Mouse (Mus musculus): ENCODE data around the gene Prss23.

DNA sequence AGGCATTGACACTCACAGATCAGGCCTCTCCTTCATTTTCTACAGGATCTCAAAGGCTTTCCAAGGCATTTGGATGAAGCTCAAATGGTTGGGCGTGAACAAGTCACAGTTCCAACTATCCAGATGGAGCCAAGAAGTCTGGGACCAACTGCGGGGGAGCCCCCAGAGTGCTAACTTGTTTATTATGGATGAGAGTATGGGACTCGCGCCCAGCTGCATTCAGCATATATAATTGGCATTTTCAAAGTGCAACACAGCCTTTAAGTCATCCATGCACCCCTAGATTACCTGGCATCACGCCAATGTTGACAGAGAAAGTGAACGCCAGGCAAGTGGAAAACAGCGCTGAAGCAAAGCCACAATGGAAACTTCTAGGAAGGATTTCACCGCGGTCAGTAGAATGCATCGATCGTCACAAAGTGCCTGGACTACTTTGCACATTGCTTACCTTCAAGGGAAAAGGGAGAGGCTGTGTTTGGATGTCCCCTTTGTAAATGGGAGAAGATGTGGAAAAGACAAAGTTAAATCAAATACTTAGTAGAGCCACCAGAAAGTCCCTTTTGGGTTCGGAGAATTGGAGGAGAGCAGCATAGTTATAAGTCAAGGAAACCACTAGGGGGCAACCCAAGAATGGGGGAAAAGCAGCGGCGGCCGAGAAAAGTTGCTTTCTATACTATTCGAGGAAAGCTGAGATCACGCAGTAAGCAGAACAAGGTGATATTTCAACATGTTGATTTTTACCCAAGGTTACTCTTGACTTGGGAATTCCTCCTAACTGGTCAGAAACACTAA is 27.3 kb downstream of the Prss23 start:
- TF ChIP-seq CHD2 (IDR thresholded peaks at IDR 0.05; ENCODE audit: low read length) = no peak
- TF ChIP-seq CTCF (IDR thresholded peaks at IDR 0.05 in 2 of 3, conservative IDR thresholded peaks at IDR 0.05 in 1 of 3; ENCODE audit: control insufficient read depth in 1 of 3, insufficient read depth in 1 of 3, low read depth in 2 of 3, low read length in 3 of 3, poor library complexity in 1 of 3, severe bottlenecking in 1 of 3) = peak; percentile 14 to 56 (median 54); a peak in 4 of 6 replicates
- no peak for TF ChIP-seq TCF12 (IDR thresholded peaks at IDR 0.05; ENCODE audit: low read depth, low read length)
- TF ChIP-seq POLR2A (IDR thresholded peaks at IDR 0.05; ENCODE audit: control insufficient read depth in 1 of 2, insufficient read depth in 1 of 2, low read depth in 1 of 2, low read length in 2 of 2, poor library complexity in 1 of 2) = no peak
- no peak for TF ChIP-seq E2F4 (IDR thresholded peaks at IDR 0.05; ENCODE audit: borderline replicate concordance, low read depth, low read length)
- no peak for TF ChIP-seq MAX (IDR thresholded peaks at IDR 0.05; ENCODE audit: low read length)
- no peak for TF ChIP-seq GATA1 (IDR thresholded peaks at IDR 0.05; ENCODE audit: low read depth, low read length)
- no peak for TF ChIP-seq CHD1 (IDR thresholded peaks at IDR 0.05; ENCODE audit: low read depth, low read length)
- TF ChIP-seq NRF1 (IDR thresholded peaks at IDR 0.05; ENCODE audit: insufficient read depth, low read depth, low read length, poor library complexity, severe bottlenecking) = no peak
- no peak for TF ChIP-seq HCFC1 (IDR thresholded peaks at IDR 0.05; ENCODE audit: low read depth, low read length)

Measured in MEL (cell line).